Mouse (Mus musculus) testis, adult 2 months (tissue): Measurements from ENCODE around the gene Kirrel3.

ENCODE experiments used
- CTCF ChIP-seq: fragments of 200-500 bp; IDR thresholded peaks from 2 replicates; pipeline ENCODE4 v1.5.1; 2012; ENCODE audit warnings: low read depth, mild to moderate bottlenecking, inconsistent platforms, low read length, moderate library complexity; ENCODE audit not compliant: control insufficient read depth, insufficient read depth, insufficient replicate concordance
- POLR2A ChIP-seq: fragments of 200-500 bp; IDR thresholded peaks from 2 replicates; pipeline ENCODE4 v1.6.1; 2012; ENCODE audit warnings: low read depth, mild to moderate bottlenecking, inconsistent platforms, low read length, moderate library complexity; ENCODE audit not compliant: control insufficient read depth

DNA sequence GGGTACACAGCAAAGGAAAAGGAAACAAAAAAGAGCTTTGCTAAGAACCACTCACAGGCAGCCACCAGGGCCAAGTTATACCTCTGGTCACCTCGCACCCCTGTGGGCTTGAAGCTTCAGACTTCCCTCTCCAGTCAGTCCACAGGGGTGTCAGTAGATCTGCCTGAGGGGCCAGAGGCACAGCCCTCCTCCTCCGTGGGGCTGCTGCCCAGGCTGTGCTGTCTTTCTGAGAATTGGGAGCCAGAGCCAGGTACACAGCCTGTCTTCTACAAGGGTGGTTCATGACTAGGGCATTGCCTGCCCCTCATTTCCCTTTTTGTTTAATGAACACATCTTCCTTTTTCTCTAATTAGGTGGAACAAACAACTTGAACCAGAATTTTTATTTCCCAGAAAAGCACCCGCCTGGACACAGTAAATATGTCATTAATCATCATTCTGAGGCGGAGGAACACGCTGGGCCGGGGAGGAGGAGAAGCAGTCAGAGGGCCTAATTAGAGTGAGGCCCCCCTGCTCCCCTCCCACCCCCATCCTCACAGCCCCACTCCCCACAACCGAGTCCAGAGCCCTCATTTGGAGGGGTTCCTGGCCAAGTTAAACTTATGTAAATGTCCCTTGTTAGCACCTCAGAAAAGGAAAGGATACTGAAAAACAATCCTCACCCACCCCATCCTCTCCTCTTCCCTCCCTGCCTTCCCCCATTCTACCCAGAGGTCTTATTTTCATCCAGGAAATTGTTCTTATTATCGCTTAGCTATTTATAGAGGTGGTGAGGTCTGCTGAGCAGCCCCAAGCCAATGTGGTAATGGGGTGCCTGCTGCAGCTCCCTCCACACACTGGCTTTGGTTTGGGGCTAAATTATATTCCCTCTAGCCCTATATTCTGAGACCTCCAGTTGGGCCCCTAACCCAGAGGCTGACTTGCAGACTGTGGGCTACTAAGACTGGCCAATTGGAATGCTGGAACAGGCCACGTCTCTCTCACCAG, 512.5 kb downstream of the Kirrel3 start:
- no peak for TF ChIP-seq POLR2A
- TF ChIP-seq CTCF, result no peak
